Mouse (Mus musculus) regulatory T cell (primary cell): ENCODE results near the gene Lin37.

Experiments
- in situ Hi-C: fragments of 300-600 bp; cut with MboI, MseI; formaldehyde crosslinking; loops from one replicate; pipeline ENCODE4 v1.15.1; 2025; ENCODE audit warnings: high pct_unique_total_duplicates

The Lin37 gene

DNA sequence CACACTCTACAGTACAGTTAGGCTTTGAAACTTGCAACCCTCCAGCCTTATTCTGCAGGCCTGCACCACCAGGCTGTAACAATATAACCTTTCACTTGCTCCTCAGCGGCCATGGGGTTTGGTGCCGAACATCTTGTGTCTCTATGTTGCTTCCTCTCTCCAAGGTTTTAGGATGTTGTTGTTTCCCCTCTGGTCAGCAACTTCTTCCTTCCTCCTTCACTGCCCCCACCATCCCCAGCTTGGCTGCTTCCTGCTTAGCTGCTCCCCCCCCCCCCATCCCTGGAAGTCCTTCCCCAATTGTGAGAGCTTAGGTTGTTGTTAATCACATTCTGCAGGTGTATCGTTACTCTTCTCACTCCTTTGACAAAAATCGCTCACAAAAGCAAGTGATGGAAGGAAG, 51.6 kb downstream of the Lin37 start:
- in situ Hi-C loops = no loop called here
